Mouse (Mus musculus) Patski (cell line): ENCODE measurements around the gene Parp2. TPM values are rescaled to one million over a fixed set of nuclear protein-coding genes. Genes with fewer than 3 reads are reported as not detected.
A peak's percentile ranks its signal among the peaks of the same experiment; 100 is the strongest.
"Not testable (repeated sequence)": the region's sequence is repeated elsewhere in the genome, so short reads cannot be mapped to it uniquely, and the experiment has no call there.

Experiments used
- ATAC-seq: fragments of 100-300 bp; one replicate; pipeline ENCODE4 v1.8.0; 2021
- CTCF ChIA-PET: fragments of 350-600 bp; sonication (Branson Sonifier 250); formaldehyde crosslinking; loops from one replicate; lab custom pipeline; 2022; ENCODE audit warnings: inconsistent platforms; lab: Charles Lee
- POLR2A ChIA-PET: fragments of 350-600 bp; sonication (Branson Sonifier 250); formaldehyde crosslinking; loops from one replicate; lab custom pipeline; 2022; ENCODE audit warnings: antibody characterized with exemption, inconsistent platforms; lab: Charles Lee
- DNase-seq: peaks from one replicate; pipeline ENCODE4 v3.0.0-alpha.2; 2011; ENCODE audit warnings: low read depth, low spot score
- H3K27me3 ChIP-seq: fragments of 371-371 bp; one replicate; pipeline ENCODE4 v1.5.1; 2021
- CTCF ChIP-seq: fragments of 100-300 bp; IDR thresholded peaks from one replicate; pipeline ENCODE4 v1.5.1; 2021
- in situ Hi-C: fragments of 300-500 bp; cut with MboI; formaldehyde crosslinking; loops from 3 replicates; pipeline ENCODE4 v1.11.1; 2018; ENCODE audit warnings: low pct_unique_long_range_greater_than_20kb, mixed read lengths
- polyA plus RNA-seq: library from polyadenylated mRNA; unstranded; gene quantifications from one replicate; pipeline ENCODE4 v1.2.3, GENCODE M21; 2021

Gene Parp2
- polyA plus RNA-seq, 1 experiment from 2014 or later, result 28.0 TPM

DNA sequence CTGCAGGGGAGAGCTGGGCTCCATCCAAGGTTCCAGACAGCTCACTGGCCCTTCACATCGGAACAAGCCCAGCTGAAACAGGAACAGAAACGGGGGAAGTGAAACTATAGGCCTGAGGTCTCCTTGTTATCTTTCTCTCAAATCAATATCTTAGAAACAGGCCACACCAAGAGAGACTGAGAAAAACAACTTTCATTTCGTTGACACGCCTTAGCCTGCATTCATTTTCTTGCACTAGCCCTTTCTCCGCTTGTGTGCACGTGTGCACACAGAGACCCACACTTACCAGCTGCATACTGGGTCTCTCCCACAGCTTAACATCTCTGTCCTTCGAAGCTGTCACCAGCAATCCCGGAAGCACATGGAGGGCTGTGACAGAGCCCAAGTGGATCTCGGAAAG lies 16.6 kb downstream of the Parp2 start:
- ChIA-PET CTCF (interaction anchor here (1.0 kb wide), 1 partner anchor 240 kb away, joined by 3 read pairs; no protein-coding TSS in a partner anchor), POLR2A (no interaction called here)
- no peaks in the 10 kb centered on the region for H3K27me3 ChIP-seq
- no peak for TF ChIP-seq CTCF
- in situ Hi-C loops, result no loop called here
- ATAC-seq, result no peak
- DNase-seq, result no peak

DNA sequence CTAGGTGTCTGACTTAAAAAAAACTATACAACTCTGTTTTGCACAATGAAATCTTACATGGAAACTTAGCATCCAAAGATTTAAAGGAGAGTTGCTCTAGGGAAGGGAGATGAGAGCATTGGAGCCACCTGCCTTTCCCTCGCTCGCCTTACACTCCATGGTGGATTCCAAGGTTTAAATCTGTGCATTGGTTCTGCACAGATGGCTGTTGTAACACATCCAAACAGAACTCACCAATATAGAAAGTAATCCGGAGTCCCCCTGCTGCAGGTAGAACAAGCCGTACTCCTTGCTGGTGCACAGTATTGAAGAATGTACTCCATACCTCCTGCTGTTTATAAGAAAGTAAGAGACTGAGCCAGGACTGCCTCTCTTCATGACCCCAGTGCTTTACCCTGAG lies 18.9 kb downstream of the Parp2 start:
- no peaks in the 10 kb centered on the region for H3K27me3 ChIP-seq
- POLR2A ChIA-PET, result interaction anchor here (0.6 kb wide), 1 partner anchor 43 kb away, joined by 3 read pairs; no protein-coding TSS in a partner anchor
- CTCF ChIA-PET, result no interaction called here
- DNase-seq, result no peak
- no peak for ATAC-seq
- TF ChIP-seq CTCF, result no peak
- in situ Hi-C loops, result no loop called here

DNA sequence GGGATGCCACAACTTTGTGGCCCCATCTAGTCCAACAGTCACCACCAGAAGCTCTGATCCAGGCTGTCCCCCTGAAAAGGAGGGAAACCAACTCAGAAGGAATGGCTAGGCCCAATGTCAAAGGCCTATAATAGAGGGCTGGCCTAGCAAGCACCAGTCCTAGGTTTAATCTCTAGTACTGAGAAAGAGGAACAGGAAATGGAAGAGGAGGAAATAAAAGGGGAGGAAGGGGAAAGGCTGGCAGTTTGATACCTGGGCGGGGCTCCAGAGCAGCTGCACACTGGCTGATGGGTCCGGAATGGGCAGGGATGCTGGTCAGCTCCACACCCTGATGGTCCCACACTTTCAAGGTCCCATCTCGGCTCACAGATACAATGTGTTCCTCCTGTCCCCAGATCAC lies 22.2 kb downstream of the Parp2 start:
- ChIA-PET CTCF (no interaction called here), POLR2A (no interaction called here)
- in situ Hi-C loops, result no loop called here
- DNase-seq, result no peak
- H3K27me3 ChIP-seq, result no peaks in the 10 kb centered on the region
- ATAC-seq, result no peak
- no peak for TF ChIP-seq CTCF

DNA sequence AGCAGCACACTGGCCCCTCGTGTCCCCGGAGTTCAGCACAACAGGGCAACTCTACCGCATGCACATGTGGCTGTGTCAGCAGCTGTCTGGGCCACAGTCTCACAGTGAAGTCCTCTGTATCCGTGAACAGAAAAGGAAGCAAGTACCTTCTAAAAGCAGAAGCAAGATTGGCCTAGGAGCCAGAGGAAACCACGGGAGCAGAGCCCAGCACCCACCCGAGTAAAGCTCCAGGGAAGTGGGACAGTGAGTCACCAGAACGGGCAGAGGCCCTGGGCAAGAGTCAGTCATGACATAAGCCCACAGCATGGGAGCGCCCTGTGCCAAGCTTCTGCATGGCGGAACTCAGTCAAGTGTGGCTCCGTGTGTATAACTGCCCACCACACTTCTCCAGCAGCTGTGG lies 26.3 kb downstream of the Parp2 start:
- CTCF ChIA-PET, result interaction anchor here (1.2 kb wide), 1 partner anchor 10 kb away, joined by 3 read pairs; no protein-coding TSS in a partner anchor
- ATAC-seq (peak; percentile 44), DNase-seq (no peak)
- in situ Hi-C loops, result no loop called here
- POLR2A ChIA-PET, result no interaction called here
- no peaks in the 10 kb centered on the region for H3K27me3 ChIP-seq
- no peak for TF ChIP-seq CTCF

DNA sequence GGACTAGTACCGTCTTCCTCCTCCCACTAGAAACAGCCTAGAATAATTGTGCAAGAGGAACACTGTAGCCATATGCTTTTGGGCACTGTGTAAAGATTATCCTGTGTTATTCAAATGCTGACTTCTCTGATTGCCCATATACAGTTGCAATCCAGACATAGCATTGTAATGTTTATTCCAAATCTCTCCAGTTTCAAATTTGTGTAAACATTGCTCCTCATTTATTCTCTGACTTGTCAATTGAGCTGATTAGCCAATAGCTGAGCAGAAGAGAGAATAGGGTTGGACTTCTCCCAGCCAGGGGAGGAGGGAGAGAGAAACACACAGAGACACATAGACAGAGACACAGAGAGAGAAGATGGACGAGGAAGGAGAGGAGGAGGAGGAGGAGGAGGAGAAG lies 26.8 kb downstream of the Parp2 start:
- ChIA-PET POLR2A (no interaction called here), CTCF (interaction anchor here (1.2 kb wide), 1 partner anchor 10 kb away, joined by 3 read pairs; no protein-coding TSS in a partner anchor)
- no peaks in the 10 kb centered on the region for H3K27me3 ChIP-seq
- in situ Hi-C loops, result no loop called here
- ATAC-seq (no peak), DNase-seq (no peak)
- TF ChIP-seq CTCF, result no peak

DNA sequence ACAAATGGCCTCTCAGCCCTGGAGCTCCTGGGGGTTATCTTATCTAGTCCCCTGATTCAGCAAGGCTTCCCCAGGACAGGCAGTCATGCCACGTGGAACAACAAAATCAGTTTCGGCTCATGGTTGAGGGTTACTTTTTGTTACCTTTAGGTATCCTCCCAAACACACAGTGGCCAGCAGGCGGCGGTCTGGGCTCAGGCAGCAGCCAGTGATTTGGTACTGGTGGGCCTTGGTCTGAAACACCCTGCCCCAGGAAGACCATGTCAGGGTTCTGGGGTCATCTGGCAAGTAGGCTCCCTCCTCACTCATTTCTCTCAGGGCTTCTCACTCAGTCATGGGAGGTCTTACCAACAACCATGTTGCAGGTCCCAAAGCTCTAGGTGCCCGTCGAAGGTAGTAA lies 29.6 kb downstream of the Parp2 start:
- ATAC-seq (no peak), DNase-seq (no peak)
- POLR2A ChIA-PET, result no interaction called here
- CTCF ChIA-PET, result no interaction called here
- in situ Hi-C loops, result no loop called here
- TF ChIP-seq CTCF, result no peak
- H3K27me3 ChIP-seq, result no peaks in the 10 kb centered on the region

DNA sequence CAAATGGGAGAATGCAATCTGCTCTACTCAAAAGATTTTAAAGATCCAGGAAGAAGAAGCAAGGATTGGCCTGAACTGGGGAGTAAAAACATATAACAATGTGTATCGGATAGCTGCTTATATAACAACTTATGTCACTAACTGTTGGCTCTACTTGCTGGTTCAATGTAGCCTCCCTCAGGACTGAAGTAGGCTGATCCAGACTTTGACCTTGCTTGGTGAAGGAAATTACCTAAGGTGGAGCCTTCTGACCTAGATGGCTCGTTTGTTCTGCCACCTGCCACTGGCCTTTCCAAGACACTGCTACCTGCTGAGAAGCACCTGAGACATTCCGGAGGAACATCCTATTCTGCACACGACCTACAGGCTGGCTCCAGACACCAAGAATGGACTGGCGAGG lies 48.1 kb downstream of the Parp2 start:
- H3K27me3 ChIP-seq, result no peaks in the 10 kb centered on the region
- no peak for TF ChIP-seq CTCF
- DNase-seq (no peak), ATAC-seq (no peak)
- POLR2A ChIA-PET, result no interaction called here
- in situ Hi-C loops, result no loop called here
- CTCF ChIA-PET, result no interaction called here

DNA sequence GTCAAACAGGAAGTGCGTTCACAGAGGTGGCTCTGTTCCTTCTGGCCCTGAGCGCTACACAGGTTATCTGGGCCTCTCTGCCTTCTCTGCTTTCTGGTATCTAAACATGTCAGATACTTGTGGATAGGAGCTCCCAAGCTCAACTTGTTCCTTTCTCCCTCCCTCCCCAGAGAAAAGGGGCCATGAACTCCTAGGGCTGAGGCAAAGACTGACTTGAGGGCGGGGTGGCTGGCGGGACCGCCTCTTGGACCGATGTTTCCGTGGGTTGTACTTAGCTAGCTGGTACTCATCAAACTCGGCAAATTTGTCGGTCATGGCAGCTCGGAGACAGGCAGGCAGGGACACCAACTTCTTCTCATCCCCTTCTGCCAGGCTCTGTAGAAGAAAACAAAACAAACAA lies 55.0 kb downstream of the Parp2 start:
- ChIA-PET POLR2A (no interaction called here), CTCF (no interaction called here)
- DNase-seq (no peak), ATAC-seq (no peak)
- no peaks in the 10 kb centered on the region for H3K27me3 ChIP-seq
- in situ Hi-C loops, result no loop called here
- TF ChIP-seq CTCF, result no peak

DNA sequence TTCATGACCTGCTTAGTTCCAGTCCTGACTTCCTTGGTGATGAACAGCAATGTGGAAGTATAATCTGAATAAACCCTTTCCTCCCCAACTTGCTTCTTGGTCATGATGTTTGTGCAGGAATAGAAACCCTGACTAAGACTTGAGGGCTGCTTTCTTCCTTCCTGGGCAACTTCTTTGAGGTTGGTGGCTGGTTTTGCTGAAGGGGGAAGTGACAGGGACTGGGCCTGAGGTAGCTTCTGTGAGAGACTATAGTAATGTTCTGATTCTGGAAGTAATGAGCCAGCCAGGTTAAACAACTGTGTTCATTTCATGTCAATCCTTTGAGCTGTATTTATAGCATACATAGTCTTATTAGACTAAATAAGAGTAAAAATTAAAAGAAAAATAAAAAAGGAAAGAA lies 57.4 kb downstream of the Parp2 start:
- ATAC-seq, DNase-seq, CTCF ChIA-PET, in situ Hi-C loops, H3K27me3 ChIP-seq: not testable (repeated sequence)
- POLR2A ChIA-PET, result interaction anchor here (0.6 kb wide), 1 partner anchor 24 kb away, joined by 5 read pairs; no protein-coding TSS in a partner anchor

DNA sequence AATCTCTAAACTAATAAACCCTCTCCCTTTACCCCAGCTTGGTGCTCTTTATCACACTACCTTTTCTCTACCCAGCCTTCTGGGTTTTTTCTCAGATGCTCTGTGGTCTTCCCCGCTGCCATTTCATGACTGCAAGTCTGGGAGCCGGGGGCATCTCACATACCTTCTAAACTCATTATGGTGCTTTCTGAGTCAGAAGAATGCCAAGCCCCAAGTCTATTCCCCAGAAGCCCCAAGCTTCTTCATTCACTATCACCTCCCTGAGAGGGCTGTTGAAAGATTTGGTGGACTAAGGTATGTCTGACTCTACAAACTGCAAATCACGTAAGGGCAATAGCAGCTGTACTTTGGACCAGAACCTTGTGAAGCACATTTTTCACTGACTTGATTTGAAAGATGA lies 59.3 kb downstream of the Parp2 start:
- TF ChIP-seq CTCF, result no peak
- in situ Hi-C loops, result no loop called here
- no peaks in the 10 kb centered on the region for H3K27me3 ChIP-seq
- ChIA-PET POLR2A (no interaction called here), CTCF (no interaction called here)
- DNase-seq (no peak), ATAC-seq (no peak)

DNA sequence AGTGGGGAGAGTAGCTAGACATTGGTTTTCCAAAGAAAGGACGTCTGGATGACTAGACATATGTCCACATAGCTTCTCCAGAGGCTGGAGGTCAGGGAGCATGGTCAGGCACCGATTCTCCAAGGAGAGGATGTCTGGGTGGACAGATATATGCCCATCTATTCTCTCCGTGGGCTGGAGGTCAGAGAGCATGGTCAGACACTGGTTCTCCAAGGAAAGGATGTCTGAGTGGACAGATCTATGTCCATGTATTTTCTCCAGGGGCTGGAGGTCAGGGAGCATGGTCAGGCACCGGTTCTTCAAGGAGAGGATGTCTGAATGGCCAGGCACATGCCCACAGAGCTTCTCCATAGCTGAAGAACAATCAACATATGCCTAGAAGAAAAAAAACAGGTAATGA lies 60.6 kb downstream of the Parp2 start:
- in situ Hi-C loops, result no loop called here
- no peak for ATAC-seq
- ChIA-PET CTCF (no interaction called here), POLR2A (no interaction called here)
- no peak for TF ChIP-seq CTCF
- no peaks in the 10 kb centered on the region for H3K27me3 ChIP-seq
- no peak for DNase-seq

DNA sequence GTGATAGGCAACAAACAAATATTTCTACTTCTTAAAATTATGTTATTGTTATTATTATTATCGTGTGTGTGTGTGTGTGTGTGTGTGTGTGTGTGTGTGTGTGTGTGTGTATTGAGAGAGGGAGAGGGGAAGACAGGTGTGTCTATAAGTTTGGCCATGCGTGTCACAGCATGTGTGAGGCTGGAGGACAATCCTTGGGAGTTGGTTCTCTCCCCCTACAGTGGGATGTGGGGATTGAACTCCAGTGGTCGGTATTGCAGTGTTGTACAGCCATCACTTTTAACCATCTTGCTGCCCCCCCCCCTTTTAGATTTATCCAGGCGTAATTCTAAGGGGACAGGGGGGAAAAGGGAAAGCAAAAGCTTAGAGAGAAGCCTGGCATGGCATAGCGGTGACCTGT lies 61.0 kb downstream of the Parp2 start:
- CTCF ChIA-PET, result no interaction called here
- DNase-seq (no peak), ATAC-seq (no peak)
- H3K27me3 ChIP-seq, result no peaks in the 10 kb centered on the region
- in situ Hi-C loops, result no loop called here
- no peak for TF ChIP-seq CTCF
- POLR2A ChIA-PET, result no interaction called here
